Mouse (Mus musculus) thymus, adult 2 months (tissue): Measurements from ENCODE around the gene E130308A19Rik.

Experiments
- CTCF ChIP-seq: fragments of 200-500 bp; IDR thresholded peaks from 2 replicates; pipeline ENCODE4 v1.5.1; 2012; ENCODE audit warnings: mild to moderate bottlenecking, control low read depth, low read length, moderate library complexity, borderline replicate concordance; ENCODE audit not compliant: control insufficient read depth, poor library complexity, insufficient read depth; ENCODE audit errors: extremely low read depth
- POLR2A ChIP-seq: fragments of 200-500 bp; IDR thresholded peaks from 2 replicates; pipeline ENCODE4 v1.6.1; 2012; ENCODE audit warnings: mild to moderate bottlenecking, low read length, control low read depth, moderate library complexity; ENCODE audit not compliant: control insufficient read depth, poor library complexity, insufficient read depth; ENCODE audit errors: extremely low read depth

DNA sequence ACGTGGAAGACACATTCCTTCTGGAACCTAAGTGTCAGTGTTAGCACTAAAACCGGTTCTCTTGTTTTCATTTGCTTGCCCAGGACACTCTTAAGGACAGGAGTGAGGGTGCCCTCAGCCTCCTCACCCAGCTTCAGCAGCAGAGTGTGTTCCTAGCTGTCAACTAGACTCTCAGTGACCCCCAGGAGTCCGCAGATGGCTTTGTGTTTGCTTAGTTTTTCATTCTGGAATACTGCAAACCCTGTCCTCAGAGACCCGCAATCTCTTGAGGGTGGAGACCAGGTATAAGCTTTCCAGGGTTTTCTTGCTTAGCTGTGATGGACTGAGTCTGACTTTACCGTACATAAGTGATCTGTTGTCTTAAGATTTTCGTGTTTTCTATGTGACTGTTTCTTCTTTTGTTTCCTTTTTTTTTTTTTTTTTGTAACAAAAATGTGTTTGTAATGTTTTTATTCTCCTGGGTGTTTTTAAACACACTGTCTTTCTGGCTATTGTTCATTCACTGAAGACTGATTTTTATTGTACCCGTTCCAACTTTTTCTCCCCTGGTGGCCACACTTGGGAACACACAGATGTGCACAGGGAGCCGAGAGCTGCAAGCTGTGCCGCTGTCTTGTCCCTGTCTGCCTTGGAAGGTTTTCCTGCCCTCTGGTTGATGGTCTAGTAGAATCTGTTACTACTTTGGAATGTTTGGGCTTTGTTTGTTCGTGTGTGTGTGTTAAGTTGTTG, 134.8 kb downstream of the E130308A19Rik start:
- TF ChIP-seq CTCF, result 0 out of 2 replicates have a peak, but pooled peaks have one; percentile 37
- no peak for TF ChIP-seq POLR2A
